Mouse (Mus musculus) thymus, postnatal 25 days (tissue): Measurements from ENCODE around the gene Rab3b.
"Not testable (repeated sequence)": the region's sequence is repeated elsewhere in the genome, so short reads cannot be mapped to it uniquely, and the experiment has no call there.

Experiments used
- DNase-seq: peaks from one replicate; pipeline ENCODE4 v3.0.0; 2022

The Rab3b gene

DNA sequence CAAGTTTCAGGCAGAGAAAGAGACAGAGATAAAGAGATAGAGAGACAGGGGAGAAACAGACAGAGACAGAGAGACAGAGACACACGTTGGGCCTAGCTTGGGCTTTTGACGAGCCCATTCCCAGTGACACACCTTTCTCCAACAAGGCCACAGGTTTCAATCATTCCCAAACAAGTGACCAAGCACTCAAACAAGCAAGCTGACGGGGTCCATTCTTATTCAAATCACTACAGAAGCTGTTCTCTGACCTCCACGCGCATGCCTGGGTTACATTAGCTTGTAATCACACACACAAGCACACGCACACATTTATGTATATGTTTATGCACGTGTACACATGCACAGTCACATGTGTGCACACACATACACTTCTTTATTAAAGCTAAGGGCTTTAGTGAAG, 21.6 kb downstream of the Rab3b start:
- DNase-seq: no peak

DNA sequence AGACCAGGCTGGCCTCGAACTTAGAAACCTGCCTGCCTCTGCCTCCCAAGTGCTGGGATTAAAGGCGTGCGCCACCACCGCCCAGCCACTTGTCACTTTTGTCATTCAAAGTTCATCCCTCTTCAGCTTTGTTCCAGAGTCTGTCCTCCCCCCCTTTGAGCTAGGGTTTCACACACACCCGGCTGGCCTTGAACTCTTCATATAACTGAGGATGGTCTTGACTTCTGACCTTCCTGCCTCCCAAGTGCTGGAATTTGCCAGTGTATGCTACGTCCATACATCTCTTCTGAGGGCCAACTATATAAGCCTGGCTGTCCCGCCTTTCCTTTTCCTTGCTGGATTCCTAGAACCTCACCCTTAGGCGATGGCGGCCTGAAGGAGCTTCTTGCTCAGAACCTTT, 24.0 kb downstream of the Rab3b start:
- DNase-seq: no peak

DNA sequence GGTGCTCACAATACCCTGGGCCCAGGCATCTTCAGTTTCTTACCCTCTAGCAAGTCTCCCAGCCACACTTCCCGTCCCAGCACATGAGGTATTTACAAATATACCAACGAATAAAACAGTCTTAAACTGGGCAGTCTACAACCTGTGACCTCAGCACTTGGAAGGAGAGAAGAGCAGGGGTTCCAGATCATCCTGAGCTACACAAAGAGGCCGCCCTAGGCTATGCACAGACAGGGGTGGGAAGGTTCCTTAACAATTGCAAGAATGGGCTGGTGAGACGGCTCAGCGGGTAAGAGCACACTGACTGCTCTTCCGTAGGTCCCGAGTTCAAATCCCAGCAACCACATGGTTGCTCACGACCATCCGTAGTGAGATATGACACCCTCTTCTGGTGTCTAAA, 24.5 kb downstream of the Rab3b start:
- DNase-seq: no peak

DNA sequence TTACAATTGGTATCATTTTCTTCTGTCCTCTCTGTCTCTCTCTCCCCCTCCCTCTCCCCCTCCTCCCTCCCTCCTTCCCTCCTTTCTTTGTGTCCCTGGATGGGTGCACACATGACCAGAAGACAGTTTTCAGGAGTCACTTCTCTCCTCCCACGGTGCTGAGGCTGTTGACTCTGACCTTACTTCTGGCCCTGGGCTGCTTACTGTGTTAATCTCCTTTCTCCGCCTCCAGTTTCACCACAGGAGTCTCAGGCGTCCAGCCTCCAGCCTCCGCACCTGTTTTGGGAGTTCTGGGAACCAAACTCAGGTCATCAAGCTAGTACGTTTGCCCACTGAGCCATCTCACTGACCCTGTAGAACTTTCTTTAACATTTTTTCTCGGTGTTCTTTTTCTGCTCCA, 25.2 kb downstream of the Rab3b start:
- DNase-seq: no peak

DNA sequence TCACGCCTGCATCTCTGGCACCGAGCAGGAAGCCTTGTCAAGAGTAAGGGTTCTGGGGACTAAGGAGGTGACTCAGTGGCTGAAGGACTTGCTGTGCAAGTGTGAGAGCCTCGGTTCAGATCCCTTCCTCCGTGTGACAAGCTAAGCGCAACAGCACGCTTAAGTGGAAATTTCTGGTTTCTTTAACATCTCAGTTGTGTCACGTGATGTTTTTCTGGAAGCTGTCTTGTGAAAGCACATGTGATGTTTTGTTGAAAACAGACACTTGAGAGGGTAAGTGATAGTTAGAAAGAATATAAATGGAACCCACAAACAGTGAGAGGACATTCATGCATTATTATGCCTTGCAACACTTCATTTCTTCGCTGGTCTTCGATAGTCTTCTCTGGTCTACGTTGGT, 25.9 kb downstream of the Rab3b start:
- DNase-seq: no peak

DNA sequence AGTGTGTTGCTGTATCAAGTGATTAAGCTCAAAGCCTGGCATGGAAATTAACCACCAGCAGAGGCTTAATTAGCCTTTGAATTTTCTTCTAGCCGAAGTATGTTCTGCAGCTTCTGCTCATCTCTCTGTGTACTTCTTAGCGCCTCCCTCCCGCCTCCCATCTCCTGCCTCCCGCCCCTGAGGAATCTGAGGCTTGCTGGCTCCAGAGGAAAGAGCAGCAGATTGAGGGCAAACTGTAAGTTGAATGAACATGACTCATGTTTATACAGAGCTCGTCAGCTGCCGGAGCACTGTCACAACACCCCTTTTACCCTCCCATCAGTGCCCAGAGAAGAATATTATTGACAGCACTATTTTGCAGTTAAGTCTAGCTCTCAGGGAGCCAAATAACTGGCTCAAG, 27.0 kb downstream of the Rab3b start:
- no peak for DNase-seq

DNA sequence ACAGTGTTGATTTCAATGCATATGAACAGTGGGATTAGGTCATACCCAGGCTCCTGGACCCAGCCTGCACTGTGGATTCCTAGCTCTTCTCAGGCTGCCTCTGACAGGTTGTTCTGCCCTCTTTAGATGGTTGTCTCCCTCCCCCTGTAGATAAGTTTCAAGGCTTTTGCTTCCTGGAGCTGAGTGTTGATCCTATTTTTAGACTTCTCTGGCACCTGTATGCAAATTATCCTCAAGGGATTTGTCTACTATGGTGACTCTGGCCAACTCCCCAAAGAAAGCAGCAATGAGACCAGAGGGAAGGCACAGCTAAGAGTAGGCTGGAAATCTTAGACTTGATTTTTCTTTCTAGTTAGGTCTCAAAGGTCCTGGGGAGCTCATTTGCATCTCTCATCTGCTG, 28.6 kb downstream of the Rab3b start:
- DNase-seq: no peak

DNA sequence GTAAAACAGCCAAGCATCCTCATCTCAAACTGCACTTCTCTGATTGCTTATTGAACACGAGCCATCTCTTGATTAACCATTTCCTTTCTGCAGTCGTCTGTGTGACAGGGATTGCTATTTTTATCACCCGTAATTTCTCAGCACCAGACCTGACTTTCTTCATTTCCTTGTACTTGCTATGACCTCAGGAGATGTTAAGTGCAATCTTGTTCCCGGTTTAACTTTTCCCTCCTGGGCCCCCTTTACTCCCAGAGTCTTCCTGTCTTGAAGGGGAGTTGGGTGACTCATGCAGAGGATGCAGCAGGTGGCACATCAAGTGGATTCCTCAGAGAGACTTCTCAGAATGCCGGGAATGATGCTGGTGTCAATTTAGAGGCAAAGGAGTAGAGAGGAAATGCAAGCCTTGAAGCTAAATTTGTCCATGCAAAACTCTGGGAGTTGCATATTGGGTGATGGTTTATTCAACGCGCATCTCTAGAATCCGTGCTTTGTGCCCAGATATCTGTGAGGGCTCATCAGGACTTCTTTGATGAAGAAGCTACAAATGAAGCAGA, 31.1 kb downstream of the Rab3b start:
- DNase-seq: no peak

DNA sequence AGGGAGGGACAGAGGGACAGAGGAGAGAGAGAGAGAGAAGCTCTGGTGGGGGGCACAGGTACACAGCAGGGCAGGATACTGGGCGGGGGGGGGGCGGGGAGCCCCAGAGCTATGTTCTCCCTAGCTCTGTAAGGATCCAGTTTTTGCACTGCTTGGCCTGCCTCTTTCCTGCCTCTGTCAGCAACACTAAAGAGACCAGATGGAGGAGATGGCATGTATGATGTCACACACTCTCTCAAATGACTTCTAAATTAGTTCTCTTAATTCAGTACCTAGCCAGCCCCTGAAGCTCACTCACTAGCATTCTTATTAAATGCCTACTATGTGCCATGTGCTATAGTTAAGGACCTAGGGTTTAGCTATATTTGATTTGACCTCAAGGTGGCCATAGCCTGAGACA, 33.0 kb downstream of the Rab3b start:
- DNase-seq: no peak

DNA sequence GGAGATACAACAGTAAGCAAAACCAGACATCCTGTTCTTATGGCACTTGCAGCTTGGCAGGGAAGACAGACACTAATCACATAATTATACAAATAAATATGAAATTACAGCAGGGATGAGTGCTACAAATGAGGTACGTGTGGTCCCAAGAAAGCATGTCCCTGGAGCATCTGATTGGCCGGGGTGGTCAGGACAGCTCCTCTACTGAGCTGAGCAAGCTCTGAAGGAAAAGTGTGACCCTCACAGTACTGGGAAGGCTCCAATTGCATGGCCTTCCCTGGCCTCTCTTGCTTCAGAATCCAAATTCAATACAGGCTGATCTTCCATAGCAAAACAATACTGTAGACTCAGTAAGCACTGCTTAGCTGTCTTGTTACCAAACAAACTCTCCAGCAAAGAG, 34.3 kb downstream of the Rab3b start:
- no peak for DNase-seq

DNA sequence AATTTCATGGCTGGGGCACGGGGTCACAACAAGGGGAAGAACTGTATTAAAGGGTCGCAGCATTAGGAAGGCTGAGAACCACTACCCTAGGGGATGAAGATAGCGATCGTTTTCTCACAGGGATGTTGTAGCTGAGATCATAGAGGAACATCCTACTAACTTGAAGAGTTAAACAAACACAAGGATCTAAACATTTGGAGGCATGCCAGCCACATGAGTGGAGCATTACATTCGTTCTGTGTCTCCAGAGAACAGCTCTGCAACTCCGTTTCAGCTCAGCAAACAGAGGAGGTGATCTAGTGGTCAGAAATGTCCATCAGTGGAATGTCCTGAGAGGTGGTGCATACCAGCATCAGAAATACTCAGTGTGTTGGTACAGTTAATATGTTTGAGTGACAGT, 35.5 kb downstream of the Rab3b start:
- no peak for DNase-seq

DNA sequence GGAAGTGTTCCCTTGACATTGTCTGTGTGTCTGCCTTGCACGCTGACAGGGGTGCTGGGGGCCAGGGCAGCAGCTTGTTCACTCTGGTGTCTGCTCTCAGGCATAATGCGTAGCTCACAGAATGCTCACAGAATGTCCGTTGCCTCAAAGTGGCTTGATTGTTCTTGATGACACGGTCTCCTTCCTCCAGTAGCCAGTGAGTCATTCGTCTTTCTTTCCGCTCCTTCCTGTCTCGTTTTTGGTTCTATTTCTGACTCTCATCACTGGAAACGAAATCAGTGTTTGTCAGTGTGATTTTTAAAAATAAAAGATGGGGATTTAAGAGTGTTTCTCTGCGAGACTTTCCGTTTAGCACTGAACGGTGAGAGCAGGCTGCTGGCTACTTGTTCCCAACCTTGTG, 36.2 kb downstream of the Rab3b start:
- no peak for DNase-seq

DNA sequence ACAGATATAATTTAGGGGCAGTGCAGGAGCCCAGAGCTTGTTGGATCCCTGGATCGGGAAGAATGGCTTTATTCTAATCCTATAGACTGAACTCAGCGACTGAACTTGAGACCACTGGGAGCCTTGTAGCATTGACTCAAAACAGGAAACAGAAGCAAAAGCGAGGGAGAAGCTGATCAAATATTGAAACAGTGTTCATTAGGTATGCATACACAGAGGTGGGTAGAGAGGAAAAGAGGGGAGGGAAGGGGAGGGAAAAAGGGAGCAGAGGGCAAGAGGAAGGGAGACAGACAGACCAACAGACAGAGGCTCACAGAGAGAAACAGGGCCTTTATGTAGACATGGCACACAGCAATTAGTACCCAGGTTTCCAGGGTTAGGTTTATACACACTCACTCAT, 38.8 kb downstream of the Rab3b start:
- DNase-seq: no peak

DNA sequence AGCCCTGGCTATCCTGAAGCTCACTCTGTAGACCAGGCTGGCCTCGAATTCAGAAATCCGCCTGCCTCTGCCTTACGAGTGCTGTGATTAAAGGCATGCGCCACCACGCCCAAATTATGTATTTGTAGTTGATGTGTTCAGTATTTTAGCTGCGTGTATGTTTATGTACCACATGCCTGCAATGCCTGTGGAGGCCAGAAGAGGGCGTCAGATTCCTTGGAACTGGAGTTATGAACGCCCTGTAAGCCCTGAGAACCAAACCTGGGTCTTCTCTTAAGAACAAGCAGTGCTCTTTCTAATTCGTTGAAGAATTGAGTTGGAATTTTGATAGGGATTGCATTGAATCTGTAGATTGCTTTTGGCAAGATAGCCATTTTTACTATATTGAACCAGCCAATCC, 49.1 kb downstream of the Rab3b start:
- not testable (repeated sequence) for DNase-seq

DNA sequence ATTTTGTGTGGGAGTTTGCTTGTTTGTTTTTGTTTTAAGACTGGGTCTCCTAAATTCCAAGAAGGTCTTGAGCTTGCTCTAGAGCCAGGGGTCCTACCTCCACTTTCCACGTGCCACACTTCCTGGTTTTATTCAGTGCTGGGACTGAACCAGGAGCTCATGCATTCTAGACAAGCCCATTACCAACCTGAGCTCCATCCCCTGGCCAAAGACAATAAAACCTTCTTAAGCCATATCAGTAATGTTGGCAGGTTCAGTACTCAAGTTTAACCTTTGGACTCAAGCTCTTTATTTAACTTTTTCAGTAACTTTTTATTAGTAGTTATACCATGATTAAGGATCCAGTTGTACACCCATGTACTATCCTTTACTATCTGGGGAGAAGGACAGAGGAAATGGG, 54.3 kb downstream of the Rab3b start:
- no peak for DNase-seq

DNA sequence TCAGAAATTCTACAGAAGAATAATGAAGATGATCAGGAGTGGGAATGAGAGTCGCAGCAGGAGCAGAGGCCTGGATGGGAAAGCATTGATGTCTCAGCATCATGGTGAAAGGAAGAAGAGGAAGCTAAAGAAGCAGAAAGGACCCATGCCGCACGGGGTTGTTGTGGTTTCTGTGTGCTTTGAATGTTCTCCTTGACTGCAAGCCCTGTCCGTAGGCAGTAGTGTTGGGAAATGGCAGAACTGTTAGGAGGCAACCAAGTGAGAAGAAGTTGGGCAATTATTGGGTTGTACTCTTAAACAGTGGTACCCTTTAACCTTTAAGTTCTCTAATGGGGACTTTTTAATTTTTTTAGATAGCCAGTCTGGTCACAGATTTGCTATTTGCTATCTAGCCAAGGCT, 56.0 kb downstream of the Rab3b start:
- no peak for DNase-seq

DNA sequence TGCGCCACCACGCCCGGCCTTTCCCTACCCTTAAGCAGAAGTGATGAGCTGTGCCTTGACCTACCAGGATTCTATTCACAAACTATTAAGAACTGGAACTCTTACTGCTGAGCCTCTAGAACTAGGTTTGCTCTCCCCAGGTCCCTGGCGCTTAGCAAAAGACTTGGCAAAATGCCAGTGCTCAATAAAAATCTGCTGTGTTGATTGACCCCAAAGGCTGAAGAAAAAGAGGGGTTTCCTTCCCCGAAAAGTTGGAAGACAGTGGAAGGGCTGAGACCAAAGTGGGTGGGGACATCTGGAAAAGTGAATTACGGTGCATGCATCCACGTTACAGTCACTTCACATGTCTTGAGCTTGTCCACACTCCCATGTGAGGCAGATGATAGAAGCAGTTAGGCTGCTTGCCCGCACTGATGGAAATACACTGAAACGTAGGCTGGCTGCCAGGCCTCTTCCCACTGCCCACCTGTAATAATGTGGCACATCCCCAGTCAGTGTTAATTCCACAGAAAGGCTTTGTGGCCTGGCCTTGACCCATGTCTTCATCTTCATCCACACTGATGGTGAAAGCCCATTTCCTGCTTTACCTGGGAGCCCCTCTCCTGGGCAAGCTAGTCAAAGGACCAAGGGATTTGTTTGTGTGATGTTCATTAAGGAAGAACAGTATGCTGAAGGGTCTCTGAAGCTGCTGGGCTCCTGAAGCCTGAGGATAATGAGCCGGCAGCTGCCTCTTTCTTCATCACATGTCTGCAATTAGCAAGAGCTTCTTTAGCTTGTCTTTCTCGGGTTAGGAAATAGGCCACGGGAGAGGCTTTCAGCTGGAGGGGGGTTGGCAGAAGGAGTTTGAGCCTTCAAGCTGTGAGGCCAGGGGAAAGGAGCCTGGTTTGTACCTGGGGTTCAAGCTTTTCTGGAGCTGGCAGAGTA, 59.2 kb downstream of the Rab3b start:
- no peak for DNase-seq

DNA sequence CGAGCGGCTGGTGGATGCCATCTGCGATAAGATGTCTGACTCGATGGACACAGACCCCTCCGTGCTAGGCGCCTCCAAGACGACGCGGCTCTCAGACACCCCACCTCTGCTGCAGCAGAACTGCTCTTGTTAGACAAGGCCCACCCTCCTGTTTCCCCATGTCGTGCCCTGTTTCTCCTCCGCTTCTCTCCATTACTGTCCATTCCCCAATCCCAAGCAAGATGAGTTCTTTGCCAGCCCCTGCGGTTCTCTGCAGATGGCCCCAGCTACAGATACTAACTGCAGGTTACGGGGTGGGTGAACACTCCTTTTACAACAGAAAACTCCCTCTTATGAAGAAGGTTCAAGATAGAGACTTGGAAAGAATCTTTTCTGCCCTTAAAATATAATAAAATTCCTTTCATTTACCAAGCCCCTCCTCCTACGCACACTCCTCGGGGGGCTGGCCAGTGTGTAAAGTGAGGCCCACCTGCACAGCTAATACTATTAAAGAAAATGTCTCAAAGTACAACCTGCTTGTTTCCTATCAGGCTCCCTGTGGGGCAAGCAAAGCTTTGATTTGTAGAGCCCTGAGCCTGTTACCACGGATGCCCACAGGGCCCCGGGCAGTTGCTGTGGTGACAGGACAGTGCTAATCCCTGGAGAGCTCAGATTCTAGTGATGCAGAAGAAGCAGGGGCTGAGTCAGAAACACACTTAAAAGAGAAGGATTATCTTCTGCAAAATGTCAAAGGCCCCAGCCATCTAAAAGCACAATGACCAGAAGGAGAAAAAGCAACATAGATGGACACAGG, 62.0 kb downstream of the Rab3b start:
- DNase-seq: no peak

DNA sequence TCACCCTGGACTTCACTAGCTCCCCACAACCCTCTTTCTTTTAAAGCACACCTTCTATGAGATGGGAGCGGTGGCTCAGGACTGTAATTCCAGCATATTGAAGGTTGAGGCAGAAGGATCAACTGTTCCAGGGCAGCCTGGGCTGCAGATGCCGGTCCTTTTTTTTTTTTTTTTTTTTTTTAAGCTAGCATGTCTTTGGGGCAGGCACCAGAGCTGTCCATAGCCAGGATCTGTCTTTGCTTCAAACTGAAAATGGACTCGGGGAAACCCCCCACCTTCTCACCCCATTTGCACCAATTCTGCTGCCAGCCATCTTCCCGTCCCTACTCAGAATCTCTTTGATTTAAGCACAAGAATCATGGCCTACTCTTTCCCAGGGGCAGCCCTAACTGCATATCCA, 63.3 kb downstream of the Rab3b start:
- no peak for DNase-seq

DNA sequence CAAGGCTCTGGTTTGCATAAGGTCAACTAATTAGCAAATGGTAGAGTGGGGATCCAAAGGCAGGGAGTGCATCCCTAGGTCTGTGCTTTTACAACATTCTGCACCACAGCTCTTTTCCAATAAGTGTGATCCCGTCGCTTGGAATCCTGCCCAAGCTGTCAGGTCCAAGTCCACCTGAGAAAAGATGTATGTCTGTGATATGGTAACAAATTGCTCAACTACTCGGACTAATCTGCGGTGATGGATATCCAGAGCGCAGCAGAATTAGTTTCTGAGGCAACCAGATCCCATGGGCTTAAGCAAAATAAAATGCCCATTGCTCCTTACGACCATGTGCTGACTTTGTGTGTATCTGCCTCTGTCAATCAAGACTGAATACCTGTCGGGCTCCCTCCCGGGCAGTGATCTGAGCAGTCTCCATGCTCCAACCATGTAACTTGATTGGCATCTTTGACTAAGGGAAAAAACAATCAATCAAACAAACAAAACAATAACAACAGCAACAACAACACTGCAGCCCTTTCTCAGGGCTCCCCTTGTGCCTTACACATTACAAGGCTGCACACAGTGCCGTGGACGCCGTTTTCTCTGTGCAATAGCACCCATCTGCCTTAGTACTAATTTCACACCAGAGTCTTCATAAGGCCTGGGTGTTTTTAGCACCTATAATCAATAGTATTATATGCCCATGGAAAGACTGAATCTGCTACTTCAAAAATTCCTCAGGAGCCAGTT, 64.3 kb downstream of the Rab3b start:
- no peak for DNase-seq

DNA sequence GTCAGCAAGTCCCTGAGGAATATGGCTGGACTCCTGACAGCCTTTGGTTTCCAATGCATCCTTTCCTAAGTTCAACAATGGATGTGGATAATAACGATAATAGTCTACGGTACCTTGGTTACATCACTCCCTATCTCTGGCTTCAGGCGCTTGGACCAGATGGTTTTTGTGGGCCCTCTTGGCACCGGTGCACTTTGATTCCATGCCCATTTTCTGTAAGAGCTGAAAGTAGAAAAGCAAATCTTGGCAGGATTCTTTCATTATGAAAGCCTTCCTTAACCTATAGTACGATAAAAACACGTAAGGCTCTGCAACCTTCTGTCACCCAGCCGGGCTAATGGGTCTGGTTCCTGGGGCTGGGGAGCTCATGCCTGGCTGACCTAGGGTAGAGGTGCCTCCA, 70.3 kb downstream of the Rab3b start:
- no peak for DNase-seq

DNA sequence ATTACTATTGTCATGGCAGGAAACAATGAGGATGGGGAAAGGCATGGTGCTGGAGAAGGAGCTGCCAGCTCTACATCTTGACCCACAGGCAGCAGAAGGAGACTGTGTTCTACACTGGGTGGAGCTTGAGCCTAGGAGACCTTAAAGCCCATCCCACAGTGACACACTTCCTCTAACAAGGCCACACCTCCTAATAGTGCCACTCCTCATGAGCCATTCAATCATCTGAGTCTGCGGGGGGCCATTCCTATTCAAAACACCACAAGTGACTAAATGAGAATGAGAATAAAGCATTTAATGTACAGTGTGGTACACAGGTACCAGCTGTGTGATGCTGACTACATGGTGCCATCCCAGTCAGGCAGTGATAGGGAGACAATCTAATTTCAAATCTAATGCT, 71.3 kb downstream of the Rab3b start:
- no peak for DNase-seq

DNA sequence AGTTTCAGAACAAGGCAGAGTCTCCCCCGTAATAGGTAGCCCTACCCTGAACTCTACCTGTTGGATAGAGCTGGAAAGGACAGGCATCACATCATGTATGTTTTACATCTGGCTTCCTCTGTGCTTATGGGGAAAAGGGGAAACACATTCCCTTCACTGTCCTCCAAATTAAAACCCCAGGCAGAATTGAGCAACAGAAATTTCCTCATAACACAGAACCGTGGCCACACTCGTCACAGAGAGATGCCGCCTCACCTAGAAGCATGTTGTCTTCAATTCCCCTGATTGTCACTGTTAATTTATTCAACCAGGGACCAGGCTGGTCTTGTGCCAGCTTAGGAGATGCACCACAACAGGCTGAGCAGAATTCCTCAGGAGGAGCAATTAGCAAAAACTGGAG, 72.8 kb downstream of the Rab3b start:
- DNase-seq: no peak
